Mouse (Mus musculus): ENCODE measurements at regions not wholly inside any gene's neighbourhood (a gene's known extent, or its start where the extent isn't known, plus 50 kb on each side); places are given as distances from the start of the nearest gene placed in this dataset.

DNA sequence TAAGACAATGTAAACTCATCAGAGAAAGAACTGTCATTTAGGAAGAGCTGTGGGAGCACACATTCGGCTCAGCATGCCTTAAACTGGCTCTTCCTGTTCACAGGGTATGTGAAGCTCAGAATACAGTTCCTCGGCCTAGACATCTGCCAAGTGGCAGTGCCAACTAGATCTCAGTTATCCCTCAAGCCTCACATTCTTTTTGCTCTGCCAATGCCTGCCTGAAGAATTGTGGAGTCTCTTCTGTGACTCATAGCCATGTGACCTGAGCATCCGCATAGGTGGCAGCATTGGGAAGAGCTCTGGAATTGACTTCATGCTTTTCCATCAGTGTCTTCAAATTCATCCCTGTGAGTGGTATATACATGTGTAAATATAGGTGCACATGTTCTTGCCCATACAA is 59.7 kb downstream of the Prlhr start:
- no peak for DNase-seq
- H3K27ac ChIP-seq = no peak overlapping the region
- no peaks in the 10 kb centered on the region for H3K79me2 ChIP-seq (replicated peaks; ENCODE audit: control insufficient read depth, insufficient read depth, low read length)
- no peaks in the 10 kb centered on the region for H3K4me1 ChIP-seq (ENCODE audit: control insufficient read depth, insufficient read depth, low read length)
- TF ChIP-seq EP300 (IDR thresholded peaks at IDR 0.05; ENCODE audit: insufficient read depth, low read depth, low read length) (no peak), POLR2A (IDR thresholded peaks at IDR 0.05; ENCODE audit: insufficient read depth, low read depth, low read length) (no peak), CTCF (IDR thresholded peaks at IDR 0.05) (no peak)
- intact Hi-C loops (cut with DNase I) = no loop called here
- H3K4me3 ChIP-seq = no peak overlapping the region
- no peaks in the 10 kb centered on the region for H3K36me3 ChIP-seq (ENCODE audit: control insufficient read depth, insufficient read depth, low read length)
- WGBS = 70% methylated on average over 3 of the region's 3 CpGs
- no peaks in the 10 kb centered on the region for H3K27me3 ChIP-seq (ENCODE audit: control insufficient read depth, insufficient read depth, low read length)
- H3K9ac ChIP-seq (ENCODE audit: low read depth, low read length) = no peak overlapping the region

DNA sequence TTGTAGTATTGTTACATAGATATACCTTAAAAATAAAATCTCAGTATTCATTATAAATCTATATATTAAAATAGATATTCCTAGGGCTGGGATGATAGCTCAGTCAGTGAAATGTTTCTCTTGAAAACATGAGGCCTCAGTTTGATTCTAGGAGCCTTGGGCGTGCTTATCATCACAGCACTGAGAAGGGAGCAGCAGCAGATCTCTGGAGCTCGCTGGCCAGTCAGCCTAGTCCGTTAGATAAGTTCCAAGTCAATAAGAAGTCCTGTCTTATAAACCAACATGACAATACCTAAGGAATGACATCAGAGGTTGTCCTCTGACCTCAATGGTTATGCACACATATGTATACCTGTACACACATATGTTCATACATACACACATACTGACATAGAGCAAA is 68.7 kb downstream of the Prlhr start:
- no peak for DNase-seq
- H3K4me1 ChIP-seq (ENCODE audit: control insufficient read depth, insufficient read depth, low read length) = no peaks in the 10 kb centered on the region
- intact Hi-C loops (cut with DNase I) = no loop called here
- no peak overlapping the region for H3K9ac ChIP-seq (ENCODE audit: low read depth, low read length)
- H3K4me3 ChIP-seq = no peak overlapping the region
- no peaks in the 10 kb centered on the region for H3K27me3 ChIP-seq (ENCODE audit: control insufficient read depth, insufficient read depth, low read length)
- no peaks in the 10 kb centered on the region for H3K36me3 ChIP-seq (ENCODE audit: control insufficient read depth, insufficient read depth, low read length)
- H3K79me2 ChIP-seq (replicated peaks; ENCODE audit: control insufficient read depth, insufficient read depth, low read length) = no peaks in the 10 kb centered on the region
- WGBS = 47% methylated on average over 3 of the region's 3 CpGs
- TF ChIP-seq EP300 (IDR thresholded peaks at IDR 0.05; ENCODE audit: insufficient read depth, low read depth, low read length) (no peak), POLR2A (IDR thresholded peaks at IDR 0.05; ENCODE audit: insufficient read depth, low read depth, low read length) (no peak), CTCF (IDR thresholded peaks at IDR 0.05) (no peak)
- H3K27ac ChIP-seq = no peak overlapping the region

DNA sequence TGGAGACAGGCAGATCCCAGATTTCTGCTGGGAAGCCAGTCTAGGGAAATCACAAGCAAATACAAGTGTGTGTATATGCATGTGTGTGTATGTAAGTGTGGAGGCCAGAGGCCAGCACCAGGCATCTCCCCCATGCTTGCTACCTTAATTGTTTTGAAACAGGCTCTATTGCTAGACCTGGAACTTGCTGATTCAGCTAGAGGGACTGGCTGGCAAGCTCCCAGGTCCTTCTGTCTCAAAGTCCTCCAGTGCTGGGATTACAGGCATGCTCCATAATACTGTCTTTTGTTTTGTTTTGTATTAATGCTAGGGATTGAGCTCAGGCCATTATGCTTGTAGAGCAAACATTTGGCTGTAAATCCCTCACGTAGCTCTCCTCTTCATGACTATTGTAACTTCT is 70.4 kb downstream of the Prlhr start:
- H3K27ac ChIP-seq = no peak overlapping the region
- whole genome bisulfite sequencing = 79% methylated on average over 1 of the region's 1 CpGs
- intact Hi-C loops (cut with DNase I) = no loop called here
- H3K9ac ChIP-seq (ENCODE audit: low read depth, low read length) = no peak overlapping the region
- H3K27me3 ChIP-seq (ENCODE audit: control insufficient read depth, insufficient read depth, low read length) = no peaks in the 10 kb centered on the region
- no peaks in the 10 kb centered on the region for H3K79me2 ChIP-seq (replicated peaks; ENCODE audit: control insufficient read depth, insufficient read depth, low read length)
- TF ChIP-seq EP300 (IDR thresholded peaks at IDR 0.05; ENCODE audit: insufficient read depth, low read depth, low read length) (no peak), POLR2A (IDR thresholded peaks at IDR 0.05; ENCODE audit: insufficient read depth, low read depth, low read length) (no peak), CTCF (IDR thresholded peaks at IDR 0.05) (no peak)
- no peaks in the 10 kb centered on the region for H3K36me3 ChIP-seq (ENCODE audit: control insufficient read depth, insufficient read depth, low read length)
- no peaks in the 10 kb centered on the region for H3K4me1 ChIP-seq (ENCODE audit: control insufficient read depth, insufficient read depth, low read length)
- no peak for DNase-seq
- H3K4me3 ChIP-seq = no peak overlapping the region

DNA sequence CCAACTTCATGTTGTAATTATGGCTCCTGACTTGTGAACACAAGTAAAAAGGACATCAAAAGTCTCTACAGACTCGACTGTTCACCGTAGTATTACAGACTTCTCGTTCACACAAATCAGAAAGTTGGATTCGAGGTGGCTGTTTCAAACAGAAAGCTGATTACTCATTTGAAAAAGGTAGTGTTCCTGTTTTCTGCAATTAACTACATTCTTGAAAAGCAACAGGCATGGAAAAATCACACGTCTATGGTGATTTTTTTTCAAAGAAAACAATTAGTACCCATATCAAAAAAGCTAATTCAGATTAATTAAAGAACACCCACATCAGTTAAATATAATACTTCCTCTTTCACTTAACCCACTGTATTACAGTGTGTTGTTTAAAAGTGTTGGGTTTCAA is 71.5 kb downstream of the Prlhr start:
- Histone ChIP-seq H3K27ac (no peak overlapping the region), H3K4me1 (ENCODE audit: control insufficient read depth, insufficient read depth, low read length) (no peaks in the 10 kb centered on the region), H3K27me3 (ENCODE audit: control insufficient read depth, insufficient read depth, low read length) (no peaks in the 10 kb centered on the region), H3K79me2 (replicated peaks; ENCODE audit: control insufficient read depth, insufficient read depth, low read length) (no peaks in the 10 kb centered on the region), H3K9ac (ENCODE audit: low read depth, low read length) (no peak overlapping the region), H3K4me3 (no peak overlapping the region), H3K36me3 (ENCODE audit: control insufficient read depth, insufficient read depth, low read length) (no peaks in the 10 kb centered on the region)
- intact Hi-C loops (cut with DNase I) = no loop called here
- DNase-seq = no peak
- WGBS = 73% methylated on average over 5 of the region's 5 CpGs
- TF ChIP-seq POLR2A (IDR thresholded peaks at IDR 0.05; ENCODE audit: insufficient read depth, low read depth, low read length) = no peak
- TF ChIP-seq CTCF (IDR thresholded peaks at IDR 0.05) = no peak
- no peak for TF ChIP-seq EP300 (IDR thresholded peaks at IDR 0.05; ENCODE audit: insufficient read depth, low read depth, low read length)

DNA sequence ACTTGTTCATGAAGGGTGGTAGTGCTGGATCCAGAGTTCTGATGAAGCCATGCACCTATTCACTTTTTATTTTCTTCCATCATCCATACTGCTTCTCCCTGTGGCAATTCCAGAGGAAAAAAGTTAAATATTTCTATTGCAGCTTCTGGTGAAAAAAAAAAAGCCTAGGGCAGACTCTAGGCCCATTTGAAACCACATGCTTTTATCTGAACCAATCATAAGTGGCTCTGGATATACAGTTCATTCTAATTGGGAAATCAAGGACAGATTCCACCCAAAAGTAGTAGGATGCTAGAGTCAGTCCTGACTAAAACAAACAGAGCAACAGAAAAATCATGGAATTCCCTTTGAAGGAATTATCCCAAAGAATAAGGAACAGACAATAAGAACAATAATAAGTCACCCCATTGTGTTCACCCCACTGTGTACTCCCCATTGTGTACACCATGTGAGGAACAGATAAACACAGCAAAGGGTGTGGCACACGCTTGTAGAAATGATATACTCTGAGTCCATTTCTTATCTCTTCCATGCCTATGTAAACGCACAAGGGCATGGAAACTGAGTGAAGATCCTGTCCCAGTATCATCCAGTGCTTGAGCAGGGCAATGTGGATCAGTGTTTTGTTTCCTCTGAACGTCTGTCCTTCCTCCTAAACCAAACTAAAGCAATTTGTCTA is 81.4 kb downstream of the Prlhr start:
- intact Hi-C loops (cut with DNase I) = no loop called here
- TF ChIP-seq POLR2A (IDR thresholded peaks at IDR 0.05; ENCODE audit: insufficient read depth, low read depth, low read length) (no peak), EP300 (IDR thresholded peaks at IDR 0.05; ENCODE audit: insufficient read depth, low read depth, low read length) (no peak), CTCF (IDR thresholded peaks at IDR 0.05) (no peak)
- no peaks in the 10 kb centered on the region for H3K36me3 ChIP-seq (ENCODE audit: control insufficient read depth, insufficient read depth, low read length)
- WGBS = 27% methylated on average over 3 of the region's 3 CpGs
- no peaks in the 10 kb centered on the region for H3K79me2 ChIP-seq (replicated peaks; ENCODE audit: control insufficient read depth, insufficient read depth, low read length)
- no peak for DNase-seq
- H3K27me3 ChIP-seq (ENCODE audit: control insufficient read depth, insufficient read depth, low read length) = no peaks in the 10 kb centered on the region
- H3K4me1 ChIP-seq (ENCODE audit: control insufficient read depth, insufficient read depth, low read length) = no peaks in the 10 kb centered on the region
- no peak overlapping the region for H3K9ac ChIP-seq (ENCODE audit: low read depth, low read length)
- no peak overlapping the region for H3K27ac ChIP-seq
- H3K4me3 ChIP-seq = no peak overlapping the region

DNA sequence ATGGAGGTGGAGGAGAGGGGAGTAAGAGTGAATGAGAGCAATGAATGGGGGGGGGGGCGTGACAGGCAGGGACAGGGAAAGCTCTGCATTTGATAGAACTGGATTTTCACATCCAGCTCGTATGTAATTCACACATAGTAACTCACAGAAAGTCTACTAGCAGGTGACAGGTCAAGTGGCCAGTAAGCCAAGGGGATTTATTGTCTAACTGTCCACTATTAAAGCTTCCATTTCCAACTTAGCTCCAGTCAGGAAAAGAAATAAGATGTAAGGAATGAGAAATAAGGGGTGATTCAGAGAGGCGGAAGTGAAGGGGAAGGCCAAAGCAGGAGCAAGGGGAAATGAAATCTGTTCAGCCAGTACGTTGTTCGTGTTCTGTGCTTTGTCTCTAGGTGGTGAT is 83.4 kb downstream of the Prlhr start:
- intact Hi-C loops (cut with DNase I) = no loop called here
- Histone ChIP-seq H3K4me3 (no peak overlapping the region), H3K9ac (ENCODE audit: low read depth, low read length) (no peak overlapping the region), H3K27ac (no peak overlapping the region), H3K27me3 (ENCODE audit: control insufficient read depth, insufficient read depth, low read length) (no peaks in the 10 kb centered on the region), H3K4me1 (ENCODE audit: control insufficient read depth, insufficient read depth, low read length) (no peaks in the 10 kb centered on the region), H3K79me2 (replicated peaks; ENCODE audit: control insufficient read depth, insufficient read depth, low read length) (no peaks in the 10 kb centered on the region), H3K36me3 (ENCODE audit: control insufficient read depth, insufficient read depth, low read length) (no peaks in the 10 kb centered on the region)
- no peak for DNase-seq
- 56% methylated on average over 5 of the region's 5 CpGs for WGBS
- TF ChIP-seq CTCF (IDR thresholded peaks at IDR 0.05) (no peak), EP300 (IDR thresholded peaks at IDR 0.05; ENCODE audit: insufficient read depth, low read depth, low read length) (no peak), POLR2A (IDR thresholded peaks at IDR 0.05; ENCODE audit: insufficient read depth, low read depth, low read length) (no peak)

Measured in heart, adult 2 months (tissue).